Mouse (Mus musculus) cortical plate, adult 2 months (tissue): ENCODE results near the gene Cnn3.

Experiments
- CTCF ChIP-seq: fragments of 200-500 bp; IDR thresholded peaks from 2 replicates; pipeline ENCODE4 v1.5.1; 2011; ENCODE audit warnings: mild to moderate bottlenecking, control low read depth, low read length; ENCODE audit not compliant: insufficient read depth; ENCODE audit errors: extremely low read depth
- POLR2A ChIP-seq: fragments of 200-500 bp; IDR thresholded peaks from 2 replicates; pipeline ENCODE4 v1.6.1; 2011; ENCODE audit warnings: mild to moderate bottlenecking, low read length, control low read depth; ENCODE audit not compliant: insufficient read depth; ENCODE audit errors: extremely low read depth

DNA sequence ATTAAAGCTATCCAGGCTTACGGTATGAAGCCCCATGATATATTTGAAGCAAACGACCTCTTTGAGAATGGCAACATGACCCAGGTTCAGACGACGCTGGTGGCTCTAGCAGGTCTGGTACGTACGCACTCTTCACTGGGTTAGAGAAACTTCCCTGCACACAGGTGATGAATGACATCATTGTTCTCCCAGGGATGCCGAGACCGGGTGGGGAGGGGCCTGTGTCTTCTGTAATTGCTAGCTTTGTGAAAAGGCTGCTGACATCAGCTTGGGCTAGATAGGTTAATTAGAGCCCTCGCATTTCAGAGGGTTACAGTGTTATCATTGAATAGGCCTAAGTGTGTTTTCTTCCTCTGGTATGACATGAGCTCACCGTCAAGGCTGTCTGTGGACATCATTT lies 25.1 kb downstream of the Cnn3 start:
- TF ChIP-seq POLR2A (no peak), CTCF (no peak)
